Mouse (Mus musculus): ENCODE results near the gene AI854703. TPM values are rescaled to one million over a fixed set of nuclear protein-coding genes. Genes with fewer than 3 reads are reported as not detected.

Gene AI854703
- polyA plus RNA-seq, 1 experiment from 2014 or later, result 3.1 TPM

GRCm38 (mm10) chr6:48623460-48623859 lies 3.1 kb upstream of the AI854703 start:
- H3K27ac ChIP-seq, result no peak overlapping the region
- ATAC-seq (ENCODE audit: low FRiP score), result no peak
- no peaks in the 10 kb centered on the region for H3K9me3 ChIP-seq (replicated peaks)
- WGBS, result 43% methylated on average over 1 of the region's 1 CpGs
- peaks cover 31% of the 10 kb centered on the region for H3K36me3 ChIP-seq
- no peak overlapping the region for H3K4me3 ChIP-seq
- peaks cover 12% of the 10 kb centered on the region; the same call in 1 of the 2 replicates for H3K4me1 ChIP-seq
- peaks cover 30% of the 10 kb centered on the region for H3K27me3 ChIP-seq
- H3K9ac ChIP-seq, result no peak overlapping the region
- H3K4me2 ChIP-seq (replicated peaks), result no peak overlapping the region

- Histone ChIP-seq H3K27ac (no peak overlapping the region), H3K4me1 (peaks cover 22% of the 10 kb centered on the region), H3K4me2 (replicated peaks) (peak overlapping the region; percentile 74), H3K36me3 (0 out of 2 replicates have a peak, but pooled peaks cover 1% of the 10 kb centered on the region), H3K4me3 (peak overlapping the region; percentile 39), H3K9me3 (replicated peaks) (no peaks in the 10 kb centered on the region), H3K27me3 (peaks cover 54% of the 10 kb centered on the region), H3K9ac (peak overlapping the region; percentile 42)
- no peak for ATAC-seq (ENCODE audit: low FRiP score)
- WGBS, result under 1% methylated on average over 32 of the region's 32 CpGs
These were observed 420 bp downstream of the AI854703 start for GRCm38 (mm10) chr6:48626984-48627383.

GRCm38 (mm10) chr6:48627511-48627924 lies 954 bp downstream of the AI854703 start:
- no peaks in the 10 kb centered on the region for H3K9me3 ChIP-seq (replicated peaks)
- no peak overlapping the region for H3K27ac ChIP-seq
- peak overlapping the region; percentile 42 for H3K9ac ChIP-seq
- H3K27me3 ChIP-seq, result peaks cover 54% of the 10 kb centered on the region
- peaks cover 22% of the 10 kb centered on the region for H3K4me1 ChIP-seq
- H3K4me3 ChIP-seq, result peak overlapping the region; percentile 39
- no peak for ATAC-seq (ENCODE audit: low FRiP score)
- WGBS, result 8% methylated on average over 7 of the region's 7 CpGs
- peak overlapping the region; percentile 74 for H3K4me2 ChIP-seq (replicated peaks)
- no peaks in the 10 kb centered on the region for H3K36me3 ChIP-seq

- ATAC-seq (ENCODE audit: low FRiP score), result no peak
- H3K9ac ChIP-seq, result no peak overlapping the region
- no peak overlapping the region for H3K4me3 ChIP-seq
- H3K4me1 ChIP-seq, result peaks cover 22% of the 10 kb centered on the region
- no peak overlapping the region for H3K4me2 ChIP-seq (replicated peaks)
- no peaks in the 10 kb centered on the region for H3K9me3 ChIP-seq (replicated peaks)
- H3K36me3 ChIP-seq, result no peaks in the 10 kb centered on the region
- no peak overlapping the region for H3K27ac ChIP-seq
- WGBS, result 66% methylated on average over 3 of the region's 3 CpGs
- peaks cover 54% of the 10 kb centered on the region for H3K27me3 ChIP-seq
These were observed 1.8 kb downstream of the AI854703 start for GRCm38 (mm10) chr6:48628377-48628776.

- peak overlapping the region; percentile 65 for H3K9ac ChIP-seq
- ATAC-seq (ENCODE audit: low FRiP score), result peak; percentile 57
- WGBS, result 8% methylated on average over 54 of the region's 54 CpGs
- no peaks in the 10 kb centered on the region for H3K36me3 ChIP-seq
- H3K27me3 ChIP-seq, result peaks cover 54% of the 10 kb centered on the region
- H3K4me1 ChIP-seq, result peaks cover 22% of the 10 kb centered on the region
- H3K27ac ChIP-seq, result 0 out of 2 replicates have a peak overlapping the region, but pooled peaks have one; percentile 25
- peak overlapping the region; percentile 37 for H3K4me3 ChIP-seq
- no peaks in the 10 kb centered on the region for H3K9me3 ChIP-seq (replicated peaks)
- H3K4me2 ChIP-seq (replicated peaks), result peak overlapping the region; percentile 61
These were observed 2.5 kb downstream of the AI854703 start for GRCm38 (mm10) chr6:48628808-48629660.

DNA sequence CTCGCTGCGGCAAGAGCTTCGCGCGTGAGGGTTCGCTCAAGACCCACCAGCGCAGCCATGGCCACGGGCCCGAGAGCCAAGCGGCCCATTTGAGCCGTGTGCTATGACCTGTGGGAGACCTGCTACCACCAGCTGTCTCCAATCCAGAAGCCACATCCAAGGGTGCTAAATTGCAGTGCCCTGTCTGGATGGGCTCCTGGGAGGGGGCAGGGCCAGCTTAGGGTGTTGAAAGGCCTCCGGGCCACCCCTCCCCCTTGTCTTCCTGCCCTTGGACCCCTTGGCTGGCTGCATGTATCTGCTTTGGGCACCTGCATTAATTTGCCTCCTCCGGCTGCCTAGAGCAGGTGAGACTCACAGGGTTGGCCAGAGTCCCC lies 3.1 kb downstream of the AI854703 start:
- H3K4me2 ChIP-seq (replicated peaks), result peak overlapping the region; percentile 61
- peak; percentile 29 for ATAC-seq (ENCODE audit: low FRiP score)
- no peaks in the 10 kb centered on the region for H3K9me3 ChIP-seq (replicated peaks)
- H3K9ac ChIP-seq, result peak overlapping the region; percentile 65
- no peaks in the 10 kb centered on the region for H3K36me3 ChIP-seq
- peaks cover 54% of the 10 kb centered on the region for H3K27me3 ChIP-seq
- no peak overlapping the region for H3K27ac ChIP-seq
- H3K4me1 ChIP-seq, result peaks cover 22% of the 10 kb centered on the region
- peak overlapping the region; percentile 37 for H3K4me3 ChIP-seq
- 29% methylated on average over 13 of the region's 13 CpGs for WGBS

DNA sequence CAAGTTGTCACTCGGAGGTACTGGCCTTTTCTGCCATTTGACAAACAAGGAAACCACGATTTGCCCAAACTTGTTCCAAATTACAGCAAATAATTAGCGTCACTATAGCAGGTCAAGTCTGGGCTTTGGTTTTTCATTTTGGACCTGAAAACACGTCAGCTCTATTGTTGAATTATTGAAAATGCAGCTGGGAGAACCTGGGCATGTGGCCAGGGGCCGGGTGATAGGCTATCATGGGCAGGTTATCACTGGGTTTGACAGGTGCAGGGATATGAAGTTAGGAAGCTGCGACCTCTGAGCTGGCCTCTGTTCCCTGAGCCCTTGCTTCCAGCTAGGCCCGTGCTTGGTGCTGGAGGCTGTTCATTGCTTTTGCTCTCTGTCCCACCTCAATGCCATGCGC lies 4.3 kb downstream of the AI854703 start:
- no peaks in the 10 kb centered on the region for H3K9me3 ChIP-seq (replicated peaks)
- WGBS, result 91% methylated on average over 8 of the region's 8 CpGs
- no peak for ATAC-seq (ENCODE audit: low FRiP score)

DNA sequence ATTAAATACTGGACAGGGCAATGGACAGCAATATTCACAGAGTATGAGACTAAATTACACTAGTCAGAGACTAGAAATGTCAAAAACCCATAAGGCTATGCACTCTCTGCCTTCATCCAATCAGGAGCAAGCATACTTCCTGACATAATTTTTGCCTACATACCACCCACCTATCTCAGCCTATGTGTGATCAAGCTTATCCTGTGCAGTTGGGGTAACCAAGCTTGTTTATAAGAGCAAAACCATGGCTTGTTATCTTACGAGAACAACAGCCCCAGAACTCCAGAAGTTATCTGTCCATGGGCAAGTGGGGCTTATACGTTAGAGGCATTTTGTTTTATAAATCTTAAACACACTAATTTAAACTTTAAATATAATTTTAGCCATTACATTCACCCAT lies 8.5 kb downstream of the AI854703 start:
- H3K27ac ChIP-seq, result no peak overlapping the region
- no peaks in the 10 kb centered on the region for H3K36me3 ChIP-seq
- no peak overlapping the region for H3K9ac ChIP-seq
- peaks cover 8% of the 10 kb centered on the region for H3K27me3 ChIP-seq
- WGBS, result 91% methylated on average over 2 of the region's 2 CpGs
- no peak overlapping the region for H3K4me2 ChIP-seq (replicated peaks)
- no peak overlapping the region for H3K4me3 ChIP-seq
- no peaks in the 10 kb centered on the region for H3K9me3 ChIP-seq (replicated peaks)
- ATAC-seq (ENCODE audit: low FRiP score), result no peak
- no peaks in the 10 kb centered on the region; the same call in 1 of the 2 replicates for H3K4me1 ChIP-seq

More for the DNA sequence above, 4.3 kb downstream of the AI854703 start:
- H3K4me1 ChIP-seq, result peaks cover 22% of the 10 kb centered on the region
- no peak overlapping the region for H3K4me3 ChIP-seq
- H3K27ac ChIP-seq, result no peak overlapping the region
- H3K36me3 ChIP-seq, result no peaks in the 10 kb centered on the region
- H3K9ac ChIP-seq, result no peak overlapping the region
- peaks cover 49% of the 10 kb centered on the region for H3K27me3 ChIP-seq
- no peak overlapping the region for H3K4me2 ChIP-seq (replicated peaks)

- H3K27ac ChIP-seq, result no peak overlapping the region
- H3K4me2 ChIP-seq (replicated peaks), result no peak overlapping the region
- no peak overlapping the region for H3K9ac ChIP-seq
- no peak for ATAC-seq (ENCODE audit: low FRiP score)
- H3K9me3 ChIP-seq (replicated peaks), result no peaks in the 10 kb centered on the region
- no peaks in the 10 kb centered on the region for H3K36me3 ChIP-seq
- H3K4me1 ChIP-seq, result no peaks in the 10 kb centered on the region; the same call in 1 of the 2 replicates
- 30% methylated on average over 6 of the region's 6 CpGs for WGBS
- no peak overlapping the region for H3K4me3 ChIP-seq
- peaks cover 1% of the 10 kb centered on the region; the same call in 1 of the 2 replicates for H3K27me3 ChIP-seq
These were observed 10.0 kb downstream of the AI854703 start for GRCm38 (mm10) chr6:48636515-48636914.

- no peak overlapping the region for H3K4me3 ChIP-seq
- H3K4me1 ChIP-seq, result no peaks in the 10 kb centered on the region; the same call in 1 of the 2 replicates
- H3K9ac ChIP-seq, result no peak overlapping the region
- WGBS, result 61% methylated on average over 6 of the region's 6 CpGs
- no peaks in the 10 kb centered on the region for H3K27me3 ChIP-seq
- ATAC-seq (ENCODE audit: low FRiP score), result no peak
- H3K27ac ChIP-seq, result no peak overlapping the region
- no peaks in the 10 kb centered on the region for H3K9me3 ChIP-seq (replicated peaks)
- no peak overlapping the region for H3K4me2 ChIP-seq (replicated peaks)
- H3K36me3 ChIP-seq, result no peaks in the 10 kb centered on the region
These were observed 11.4 kb downstream of the AI854703 start for GRCm38 (mm10) chr6:48637811-48638500.

DNA sequence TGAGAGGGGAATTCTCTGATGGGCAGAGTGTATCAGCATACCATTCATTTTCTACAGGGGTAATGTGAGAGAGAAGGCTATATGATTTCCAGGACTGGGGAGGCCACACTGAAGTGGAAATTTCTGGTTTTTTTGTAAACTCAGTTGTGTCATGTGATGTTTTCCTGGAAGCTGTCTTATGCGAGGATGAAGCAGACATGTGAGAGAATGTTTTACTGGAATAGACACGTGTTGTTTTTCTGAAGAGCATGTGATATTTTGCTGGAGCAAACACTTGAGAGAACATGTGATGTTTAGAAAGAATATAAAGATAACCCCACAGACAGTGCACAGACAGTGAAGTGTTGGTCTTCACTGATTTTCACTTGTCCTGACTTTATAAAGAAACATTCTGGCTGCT lies 12.0 kb downstream of the AI854703 start:
- H3K4me1 ChIP-seq, result no peaks in the 10 kb centered on the region; the same call in 1 of the 2 replicates
- no peaks in the 10 kb centered on the region for H3K27me3 ChIP-seq
- no peak overlapping the region for H3K4me2 ChIP-seq (replicated peaks)
- H3K27ac ChIP-seq, result no peak overlapping the region
- H3K36me3 ChIP-seq, result no peaks in the 10 kb centered on the region
- ATAC-seq (ENCODE audit: low FRiP score), result no peak
- 79% methylated on average over 2 of the region's 2 CpGs for WGBS
- H3K4me3 ChIP-seq, result no peak overlapping the region
- no peak overlapping the region for H3K9ac ChIP-seq
- no peaks in the 10 kb centered on the region for H3K9me3 ChIP-seq (replicated peaks)

- Histone ChIP-seq H3K4me1 (no peaks in the 10 kb centered on the region; the same call in 1 of the 2 replicates), H3K27me3 (no peaks in the 10 kb centered on the region), H3K36me3 (no peaks in the 10 kb centered on the region), H3K27ac (no peak overlapping the region), H3K9ac (no peak overlapping the region), H3K9me3 (replicated peaks) (no peaks in the 10 kb centered on the region), H3K4me3 (no peak overlapping the region), H3K4me2 (replicated peaks) (no peak overlapping the region)
- 74% methylated on average over 6 of the region's 6 CpGs for WGBS
- no peak for ATAC-seq (ENCODE audit: low FRiP score)
These were observed 14.8 kb downstream of the AI854703 start for GRCm38 (mm10) chr6:48641391-48641790.

All from hindbrain, embryonic 12.5 days (tissue).